Mouse (Mus musculus): ENCODE results near the gene Dnajc13.

The Dnajc13 gene

GRCm38 (mm10) chr9:104183181-104183580, 79.5 kb downstream of the Dnajc13 start:
- DNase-seq (ENCODE audit: low spot score) = no peak

GRCm38 (mm10) chr9:104182328-104182727, 80.4 kb downstream of the Dnajc13 start:
- no peak for DNase-seq (ENCODE audit: low spot score)

GRCm38 (mm10) chr9:104181626-104182025, 81.1 kb downstream of the Dnajc13 start:
- DNase-seq (ENCODE audit: low spot score) = no peak

GRCm38 (mm10) chr9:104180046-104180445, 82.7 kb downstream of the Dnajc13 start:
- DNase-seq (ENCODE audit: low spot score) = no peak

GRCm38 (mm10) chr9:104172342-104172741, 90.4 kb downstream of the Dnajc13 start:
- DNase-seq (ENCODE audit: low spot score) = no peak

- DNase-seq (ENCODE audit: low spot score) = no peak
Observed at GRCm38 (mm10) chr9:104171651-104172050, 91.1 kb downstream of the Dnajc13 start.

- DNase-seq (ENCODE audit: low spot score) = no peak
Observed at GRCm38 (mm10) chr9:104169986-104170385, 92.7 kb downstream of the Dnajc13 start.

GRCm38 (mm10) chr9:104165926-104166325, 96.8 kb downstream of the Dnajc13 start:
- DNase-seq (ENCODE audit: low spot score) = no peak

- DNase-seq (ENCODE audit: low spot score) = no peak
Observed at GRCm38 (mm10) chr9:104164194-104164593, 98.5 kb downstream of the Dnajc13 start.

GRCm38 (mm10) chr9:104161117-104161516, 101.6 kb downstream of the Dnajc13 start:
- no peak for DNase-seq (ENCODE audit: low spot score)

GRCm38 (mm10) chr9:104157291-104157690, 105.4 kb downstream of the Dnajc13 start:
- no peak for DNase-seq (ENCODE audit: low spot score)

- no peak for DNase-seq (ENCODE audit: low spot score)
Observed at GRCm38 (mm10) chr9:104156506-104156905, 106.2 kb downstream of the Dnajc13 start.

- no peak for DNase-seq (ENCODE audit: low spot score)
Observed at GRCm38 (mm10) chr9:104155100-104155715, 107.5 kb downstream of the Dnajc13 start.

GRCm38 (mm10) chr9:104152121-104152520, 110.6 kb downstream of the Dnajc13 start:
- no peak for DNase-seq (ENCODE audit: low spot score)

GRCm38 (mm10) chr9:104148969-104149368, 113.8 kb downstream of the Dnajc13 start:
- no peak for DNase-seq (ENCODE audit: low spot score)

GRCm38 (mm10) chr9:104146683-104147082, 116.0 kb downstream of the Dnajc13 start:
- DNase-seq (ENCODE audit: low spot score) = no peak

- DNase-seq (ENCODE audit: low spot score) = no peak
Observed at GRCm38 (mm10) chr9:104144314-104144996, 118.3 kb downstream of the Dnajc13 start.

GRCm38 (mm10) chr9:104142805-104143204, 119.9 kb downstream of the Dnajc13 start:
- no peak for DNase-seq (ENCODE audit: low spot score)

GRCm38 (mm10) chr9:104140351-104140750, 122.4 kb downstream of the Dnajc13 start:
- no peak for DNase-seq (ENCODE audit: low spot score)

GRCm38 (mm10) chr9:104130141-104130755, 132.5 kb downstream of the Dnajc13 start:
- peak; percentile 38 for DNase-seq (ENCODE audit: low spot score)

GRCm38 (mm10) chr9:104128110-104128509, 134.6 kb downstream of the Dnajc13 start:
- no peak for DNase-seq (ENCODE audit: low spot score)

GRCm38 (mm10) chr9:104126833-104127232, 135.9 kb downstream of the Dnajc13 start, which contains the start of gene Ackr4:
Ackr4 (minus strand) TSS chr9:104126933.
- DNase-seq (ENCODE audit: low spot score) = no peak

GRCm38 (mm10) chr9:104123622-104124021, 139.1 kb downstream of the Dnajc13 start:
- DNase-seq (ENCODE audit: low spot score) = no peak

All from testis, postnatal 14 days (tissue).